Mouse (Mus musculus) kidney, adult 2 months (tissue): ENCODE measurements around the gene Neurod2. TPM values are rescaled to one million over a fixed set of nuclear protein-coding genes. Genes with fewer than 3 reads are reported as not detected.

Experiments
- DNase-seq: peaks from one replicate; pipeline ENCODE4 v3.0.0; 2021
- H3K27ac ChIP-seq: fragments of 200-500 bp; 2 replicates; pipeline ENCODE4 v1.5.1; 2012; ENCODE audit warnings: low read depth, low read length, control low read depth, inconsistent platforms; ENCODE audit not compliant: insufficient read depth
- H3K27me3 ChIP-seq: fragments of 200-500 bp; replicated peaks from 2 replicates; pipeline ENCODE4 v1.6.1; 2012; ENCODE audit warnings: mild to moderate bottlenecking, moderate library complexity, low read length, inconsistent platforms; ENCODE audit not compliant: control insufficient read depth, insufficient read depth
- H3K36me3 ChIP-seq: fragments of 200-500 bp; 2 replicates; pipeline ENCODE4 v1.6.1; 2012; ENCODE audit warnings: mild to moderate bottlenecking, moderate library complexity, low read length, inconsistent platforms; ENCODE audit not compliant: control insufficient read depth, insufficient read depth
- H3K4me1 ChIP-seq: fragments of 200-500 bp; 2 replicates; pipeline ENCODE4 v1.6.1; 2011; ENCODE audit warnings: low read length; ENCODE audit not compliant: control insufficient read depth, insufficient read depth
- H3K4me3 ChIP-seq: fragments of 200-500 bp; 2 replicates; pipeline ENCODE4 v1.5.1; 2011; ENCODE audit warnings: mild to moderate bottlenecking, low read depth, low read length, control low read depth; ENCODE audit not compliant: insufficient read depth
- CTCF ChIP-seq: fragments of 200-500 bp; conservative IDR thresholded peaks from 2 replicates; pipeline ENCODE4 v1.5.1; 2011; ENCODE audit warnings: low read depth, mild to moderate bottlenecking, control low read depth, low read length, moderate library complexity, mixed read lengths; ENCODE audit not compliant: insufficient read depth, insufficient read length
- POLR2A ChIP-seq: fragments of 200-500 bp; IDR thresholded peaks from one replicate; pipeline ENCODE4 v1.6.1; 2011; ENCODE audit warnings: low read depth, low read length, control low read depth
- WGBS: fragments of 180-500 bp; shearing (Covaris S2); methylation state at CpG from one replicate; pipeline ENCODE4 v1.1.7; 2018; 5-methylcytosine and 5-hydroxymethylcytosine counted together
- polyA plus RNA-seq: library from polyadenylated mRNA; depleted of rRNA; stranded (reverse); fragments of >200 nt; gene quantifications from 2 replicates; pipeline ENCODE4 v1.2.3, GENCODE M21; 2012; rRNA removed

Gene Neurod2
- polyA plus RNA-seq, 1 experiment = not detected

GRCm38 (mm10) chr11:98283740-98284139, 45.7 kb downstream of the Neurod2 start:
- 28% methylated on average over 9 of the region's 9 CpGs for WGBS
- Histone ChIP-seq H3K36me3 (0 out of 2 replicates have a peak, but pooled peaks cover under 1% of the 10 kb centered on the region), H3K27me3 (no peaks in the 10 kb centered on the region), H3K4me1 (no peaks in the 10 kb centered on the region), H3K4me3 (no peak overlapping the region), H3K27ac (no peak overlapping the region)
- TF ChIP-seq POLR2A (no peak), CTCF (no peak)
- DNase-seq = no peak

Other genes starting within 250 kb of the Neurod2 start
- gene Fbxl20, start 179.2 kb downstream of the Neurod2 start, polyA plus RNA-seq = 15.3 and 17.4 TPM in 2 replicates
- 11.8 and 13.0 TPM in 2 replicates for gene Med1, start 136.4 kb downstream of the Neurod2 start, polyA plus RNA-seq
- 11.4 and 12.0 TPM in 2 replicates for gene Cdk12, start 126.6 kb downstream of the Neurod2 start, polyA plus RNA-seq
- 84.7 and 94.6 TPM in 2 replicates for gene Ppp1r1b, start 18.8 kb upstream of the Neurod2 start, polyA plus RNA-seq
- 59.1 and 74.9 TPM in 2 replicates for gene Stard3, start 28.7 kb upstream of the Neurod2 start, polyA plus RNA-seq
- gene Tcap, start 54.2 kb upstream of the Neurod2 start, polyA plus RNA-seq = 0.56 and 33.0 TPM in 2 replicates
- gene Pnmt, start 56.8 kb upstream of the Neurod2 start, polyA plus RNA-seq = not detected in 2 replicates
- 32.2 and 35.4 TPM in 2 replicates for gene Pgap3, start 70.8 kb upstream of the Neurod2 start, polyA plus RNA-seq
- gene Erbb2, start 82.8 kb upstream of the Neurod2 start, polyA plus RNA-seq = 44.8 and 55.9 TPM in 2 replicates
- 126 and 179 TPM in 2 replicates for gene Mien1, start 109.3 kb upstream of the Neurod2 start, polyA plus RNA-seq
- 143 and 160 TPM in 2 replicates for gene Grb7, start 116.7 kb upstream of the Neurod2 start, polyA plus RNA-seq
- 0.58 and 3.9 TPM in 2 replicates for gene Ikzf3, start 216.4 kb upstream of the Neurod2 start, polyA plus RNA-seq
- 0.26 and 0.34 TPM in 2 replicates for gene Zpbp2, start 221.4 kb upstream of the Neurod2 start, polyA plus RNA-seq